Mouse (Mus musculus) spleen, adult 2 months (tissue): Measurements from ENCODE around the gene Akt2. TPM values are rescaled to one million over a fixed set of nuclear protein-coding genes. Genes with fewer than 3 reads are reported as not detected.
A peak's percentile ranks its signal among the peaks of the same experiment; 100 is the strongest.

ENCODE experiments used
- DNase-seq, 2 experiments: peaks; one replicate each; pipeline versions ENCODE4 v3.0.0 to v3.0.0-alpha.2; 2012 to 2021; ENCODE audit warnings: low spot score in 2 of 2, low read depth in 1 of 2
- H3K27ac ChIP-seq: fragments of 200-500 bp; 2 replicates; pipeline ENCODE4 v1.5.1; 2012; ENCODE audit warnings: low read length, inconsistent platforms; ENCODE audit not compliant: insufficient read depth
- H3K27me3 ChIP-seq: fragments of 200-500 bp; 2 replicates; pipeline ENCODE4 v1.6.1; 2012; ENCODE audit warnings: mild to moderate bottlenecking, moderate library complexity, low read length, inconsistent platforms; ENCODE audit not compliant: control insufficient read depth, insufficient read depth
- H3K36me3 ChIP-seq: fragments of 200-500 bp; 2 replicates; pipeline ENCODE4 v1.6.1; 2012; ENCODE audit warnings: mild to moderate bottlenecking, low read length, inconsistent platforms; ENCODE audit not compliant: control insufficient read depth, insufficient read depth
- H3K4me1 ChIP-seq: fragments of 200-500 bp; 2 replicates; pipeline ENCODE4 v1.6.1; 2011; ENCODE audit warnings: inconsistent platforms; ENCODE audit not compliant: control insufficient read depth, insufficient read depth, insufficient read length
- H3K4me3 ChIP-seq: fragments of 200-500 bp; 2 replicates; pipeline ENCODE4 v1.5.1; 2011; ENCODE audit warnings: mild to moderate bottlenecking, inconsistent platforms; ENCODE audit not compliant: insufficient read depth, insufficient read length; ENCODE audit errors: extremely low read depth
- CTCF ChIP-seq: fragments of 200-500 bp; IDR thresholded peaks from 2 replicates; pipeline ENCODE4 v1.5.1; 2011; ENCODE audit warnings: mild to moderate bottlenecking, inconsistent platforms; ENCODE audit not compliant: insufficient read depth, insufficient read length, insufficient replicate concordance; ENCODE audit errors: extremely low read depth
- POLR2A ChIP-seq: fragments of 200-500 bp; IDR thresholded peaks from 2 replicates; pipeline ENCODE4 v1.6.1; 2011; ENCODE audit warnings: low read depth, low read length, inconsistent platforms
- WGBS: fragments of 180-500 bp; shearing (Covaris S2); methylation state at CpG from one replicate; pipeline ENCODE4 v1.1.7; 2018; 5-methylcytosine and 5-hydroxymethylcytosine counted together
- polyA plus RNA-seq: library from polyadenylated mRNA; depleted of rRNA; stranded (reverse); fragments of >200 nt; gene quantifications from 2 replicates; pipeline ENCODE4 v1.2.3, GENCODE M21; 2012

The Akt2 gene
- polyA plus RNA-seq, 1 experiment: 48.8 TPM

DNA sequence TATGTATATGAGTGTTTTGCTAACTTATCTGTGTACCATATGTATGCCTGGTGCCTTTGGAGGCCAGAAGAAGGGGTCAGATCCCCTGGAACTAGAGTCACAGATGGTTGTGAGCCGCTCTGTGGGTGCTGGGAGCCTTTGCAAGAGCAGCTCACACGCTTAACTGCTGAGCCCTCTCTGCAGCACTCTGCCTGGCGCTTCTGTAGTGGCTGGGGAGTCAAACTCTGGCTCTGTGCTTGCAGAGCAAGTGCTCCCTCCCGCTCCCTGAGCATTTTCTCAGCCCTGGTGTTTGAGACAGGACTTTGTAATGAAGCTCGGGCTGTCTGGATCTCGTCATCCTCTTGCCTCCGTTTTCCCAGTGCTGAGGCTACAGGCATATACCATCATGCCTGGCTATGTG is 6.7 kb downstream of the Akt2 start:
- WGBS: 92% methylated on average over 7 of the region's 7 CpGs
- no peaks in the 10 kb centered on the region for H3K36me3 ChIP-seq
- no peak for TF ChIP-seq CTCF
- H3K27me3 ChIP-seq: no peaks in the 10 kb centered on the region
- no peak for DNase-seq
- peaks cover 12% of the 10 kb centered on the region; the same call in 1 of the 2 replicates for H3K4me1 ChIP-seq
- no peak overlapping the region for H3K4me3 ChIP-seq
- no peak overlapping the region for H3K27ac ChIP-seq

GRCm38 (mm10) chr7:27601628-27602027 is 10.3 kb downstream of the Akt2 start:
- no peak overlapping the region for H3K27ac ChIP-seq
- H3K27me3 ChIP-seq: no peaks in the 10 kb centered on the region
- TF ChIP-seq POLR2A: no peak
- TF ChIP-seq CTCF: no peak
- H3K4me1 ChIP-seq: peaks cover 12% of the 10 kb centered on the region; the same call in 1 of the 2 replicates
- DNase-seq: no peak
- H3K36me3 ChIP-seq: no peaks in the 10 kb centered on the region
- no peak overlapping the region for H3K4me3 ChIP-seq
- WGBS: 68% methylated on average over 4 of the region's 4 CpGs

GRCm38 (mm10) chr7:27602161-27602560 is 10.8 kb downstream of the Akt2 start:
- Histone ChIP-seq H3K4me1 (peaks cover 11% of the 10 kb centered on the region; the same call in 1 of the 2 replicates), H3K36me3 (no peaks in the 10 kb centered on the region), H3K4me3 (no peak overlapping the region), H3K27ac (no peak overlapping the region), H3K27me3 (no peaks in the 10 kb centered on the region)
- DNase-seq: no peak
- TF ChIP-seq CTCF (no peak), POLR2A (no peak)
- 83% methylated on average over 2 of the region's 2 CpGs for WGBS

- WGBS: 21% methylated on average over 7 of the region's 7 CpGs
- DNase-seq: no peak
- no peaks in the 10 kb centered on the region for H3K36me3 ChIP-seq
- H3K27ac ChIP-seq: no peak overlapping the region
- TF ChIP-seq POLR2A: no peak
- no peak for TF ChIP-seq CTCF
- no peak overlapping the region for H3K4me3 ChIP-seq
- H3K4me1 ChIP-seq: peaks cover 18% of the 10 kb centered on the region; the same call in 1 of the 2 replicates
- no peaks in the 10 kb centered on the region for H3K27me3 ChIP-seq
Observed at GRCm38 (mm10) chr7:27602835-27603234, 11.5 kb downstream of the Akt2 start.

DNA sequence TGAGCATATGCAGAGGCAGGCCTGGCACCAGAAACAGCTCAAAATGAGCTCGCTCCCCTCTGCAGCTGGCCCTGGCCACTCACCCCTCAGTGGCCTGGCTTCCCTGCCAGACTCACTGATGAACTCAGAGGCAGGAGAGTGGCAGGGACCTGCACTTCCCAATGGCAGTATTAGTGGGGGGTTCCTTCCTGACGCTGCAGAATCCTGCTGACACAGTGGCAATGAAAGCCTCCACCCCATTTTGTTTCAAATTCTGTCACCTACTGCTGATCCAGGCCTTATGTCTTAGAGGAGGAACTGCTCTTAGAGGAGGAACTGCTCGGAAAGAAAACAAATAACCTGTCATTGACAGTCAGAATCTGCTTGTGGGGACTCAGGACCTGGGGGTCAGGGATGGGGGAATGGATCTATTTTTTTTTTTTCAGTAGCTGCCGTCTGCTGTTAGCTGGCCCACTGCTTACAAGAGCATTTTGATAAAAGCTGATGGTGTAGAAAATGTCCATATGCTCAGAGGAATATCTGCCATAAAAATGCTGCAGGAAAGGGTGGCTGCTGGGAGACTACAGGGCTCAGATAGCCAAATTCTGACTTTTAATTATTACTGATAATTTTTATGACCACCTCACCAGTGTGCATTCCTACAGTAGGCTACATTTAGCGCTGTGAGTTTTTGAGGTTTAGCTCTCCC is 13.5 kb downstream of the Akt2 start:
- Histone ChIP-seq H3K27ac (no peak overlapping the region; the same call in 1 of the 2 replicates), H3K4me1 (peaks cover 19% of the 10 kb centered on the region; the same call in 1 of the 2 replicates), H3K36me3 (peaks cover 5% of the 10 kb centered on the region; the same call in 1 of the 2 replicates), H3K4me3 (no peak overlapping the region), H3K27me3 (no peaks in the 10 kb centered on the region)
- no peak for DNase-seq
- TF ChIP-seq CTCF: no peak
- TF ChIP-seq POLR2A: no peak
- 67% methylated on average over 5 of the region's 5 CpGs for WGBS

DNA sequence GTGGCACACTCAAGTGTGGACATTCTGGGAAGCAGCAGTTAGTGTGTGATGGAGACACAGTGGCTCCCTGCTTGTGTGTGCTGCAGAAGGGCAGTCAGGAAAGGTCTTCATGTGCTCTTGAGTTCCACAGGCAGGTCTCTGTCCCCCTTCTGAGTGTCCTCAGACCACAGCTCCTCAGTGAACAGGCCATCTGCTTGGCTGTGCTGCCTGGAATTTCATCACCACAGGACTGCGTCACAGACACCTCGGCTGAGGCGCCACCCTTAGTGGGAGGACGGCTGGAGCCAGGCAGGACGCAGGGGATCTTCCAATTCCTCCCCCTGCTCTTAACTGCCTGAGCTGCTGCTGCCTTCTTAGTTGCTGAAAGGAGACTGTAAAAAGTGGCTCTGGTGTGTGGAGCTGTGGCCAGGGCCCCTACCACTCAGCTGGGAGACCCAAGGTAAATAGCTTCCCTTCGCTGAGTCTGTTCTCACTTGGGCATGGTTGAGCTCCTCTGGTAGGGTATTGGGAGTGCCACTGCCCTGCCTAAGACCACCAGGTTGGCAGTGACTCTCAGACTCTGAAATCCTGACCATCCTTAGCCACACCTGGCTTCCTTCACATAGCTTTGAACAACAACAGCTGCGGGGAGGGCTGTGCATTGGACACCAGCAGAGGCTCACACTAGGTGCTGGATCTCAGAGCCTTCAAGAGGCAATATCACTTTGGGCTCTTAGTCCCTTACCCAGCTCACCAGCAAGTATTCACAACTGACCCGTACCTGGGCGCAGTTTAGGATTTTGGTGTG is 14.3 kb downstream of the Akt2 start:
- TF ChIP-seq POLR2A (no peak), CTCF (no peak)
- 80% methylated on average over 9 of the region's 9 CpGs for WGBS
- Histone ChIP-seq H3K27me3 (no peaks in the 10 kb centered on the region), H3K36me3 (peaks cover 7% of the 10 kb centered on the region), H3K4me1 (peaks cover 19% of the 10 kb centered on the region; the same call in 1 of the 2 replicates), H3K27ac (peak overlapping the region; percentile 15; the same call in 1 of the 2 replicates), H3K4me3 (no peak overlapping the region)
- DNase-seq: no peak
